ENCODE assay signal across 12 mouse cellular contexts in the genomic region with DNA sequence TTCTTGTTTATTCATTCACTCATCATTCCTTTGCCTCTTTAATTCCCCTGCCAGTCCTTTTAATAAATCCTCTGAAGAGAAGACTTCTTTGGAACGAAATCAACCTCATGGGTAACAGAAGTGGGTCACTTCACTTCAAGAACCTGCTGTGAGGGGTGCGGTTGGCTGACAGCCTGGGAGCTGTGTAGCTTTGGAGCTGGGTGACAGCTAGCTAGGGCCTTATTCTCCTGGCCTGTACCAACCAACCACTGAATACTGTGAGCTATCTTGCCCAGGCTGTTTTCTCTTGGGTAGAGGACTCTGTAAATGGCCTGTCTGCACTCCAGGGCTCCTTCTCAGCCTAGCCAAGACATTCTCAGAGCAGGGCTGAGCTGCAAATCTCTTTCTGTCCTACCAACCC.
DNase-seq lines count a peak whose midpoint lies in the region; ATAC-seq and TF ChIP-seq lines count a peak whose summit lies in the region.
"Had no signal": no experiment of that assay in that cellular context is flagged by ENCODE, and none has a peak within 500 bp of the region (broad histone marks: within the 10 kb centered on the region; RNA-seq: fewer than 3 reads in every experiment).

No protein-coding gene starts in this region.

- no peak overlapping the region for H3K4me3 ChIP-seq in intestine, postnatal 0 days (ENCODE audit: low read depth, low read length)
- H3K4me3 ChIP-seq in heart, embryonic 10.5 days, result no peak overlapping the region
- H3K4me3 ChIP-seq: heart, embryonic 15.5 days had no signal

- no peak overlapping the region for H3K4me2 ChIP-seq in intestine, postnatal 0 days (replicated peaks; ENCODE audit: low read depth)
- H3K4me2 ChIP-seq: heart, embryonic 15.5 days had no signal

- 70% methylated on average over 2 of the region's 2 CpGs for WGBS in intestine, postnatal 0 days
- 76% methylated on average over 2 of the region's 2 CpGs for WGBS in heart, embryonic 10.5 days

- no peaks in the 10 kb centered on the region for H3K9me3 ChIP-seq in intestine, postnatal 0 days (ENCODE audit: control insufficient read depth)
- H3K9me3 ChIP-seq in heart, embryonic 10.5 days, result no peaks in the 10 kb centered on the region
- H3K9me3 ChIP-seq: heart, embryonic 15.5 days had no signal

- no peak for DNase-seq in frontal cortex, postnatal 25 days (ENCODE audit: low spot score in 2 of 2)
- peak; percentile 18 for DNase-seq in right cerebral cortex, adult 18-20 months
- DNase-seq in right cerebral cortex, postnatal 14 days, result no peak
- peak; percentile 26 to 39 for DNase-seq in lung, adult 18-20 months
- no peak for DNase-seq in heart, embryonic 10.5 days (ENCODE audit: low spot score)
- DNase-seq: gastrocnemius, postnatal 10 days; kidney, postnatal 10 days had no signal

- no peak for TF ChIP-seq CTCF in intestine, postnatal 0 days (IDR thresholded peaks at IDR 0.05; ENCODE audit: low read depth)

- H3K27ac ChIP-seq in intestine, postnatal 0 days (ENCODE audit: low read depth, low read length), result no peak overlapping the region
- no peak overlapping the region for H3K27ac ChIP-seq in heart, embryonic 10.5 days
- H3K27ac ChIP-seq: heart, embryonic 15.5 days had no signal

- no peaks in the 10 kb centered on the region for H3K27me3 ChIP-seq in intestine, postnatal 0 days (replicated peaks; ENCODE audit: control insufficient read depth, insufficient read depth, low read length)
- no peaks in the 10 kb centered on the region for H3K27me3 ChIP-seq in heart, embryonic 10.5 days (ENCODE audit: insufficient read depth, poor library complexity, severe bottlenecking)
- H3K27me3 ChIP-seq: heart, embryonic 15.5 days had no signal

- peak; percentile 23; the same call in 1 of the 2 replicates for ATAC-seq in frontal cortex, adult (ENCODE audit: low TSS enrichment)
- no peak for ATAC-seq in intestine, postnatal 0 days
- ATAC-seq: Patski had no signal

- H3K4me1 ChIP-seq in intestine, postnatal 0 days (replicated peaks; ENCODE audit: control insufficient read depth, insufficient read depth, low read length), result no peaks in the 10 kb centered on the region
- no peaks in the 10 kb centered on the region for H3K4me1 ChIP-seq in heart, embryonic 10.5 days
- H3K4me1 ChIP-seq: heart, embryonic 15.5 days had no signal

- H3K36me3 ChIP-seq in intestine, postnatal 0 days (ENCODE audit: control insufficient read depth, insufficient read depth), result no peaks in the 10 kb centered on the region
- no peaks in the 10 kb centered on the region for H3K36me3 ChIP-seq in heart, embryonic 10.5 days
- H3K36me3 ChIP-seq: heart, embryonic 15.5 days had no signal

- no peak overlapping the region for H3K9ac ChIP-seq in intestine, postnatal 0 days (ENCODE audit: low read depth, low read length)
- H3K9ac ChIP-seq: heart, embryonic 15.5 days; liver, embryonic 14.5 days had no signal

Comparison
In these comparisons a context has a peak if more than half of its experiments do, and no peak if none do; other contexts are left out.
1. DNase-seq: peak in right cerebral cortex, adult 18-20 months (single experiment) and lung, adult 18-20 months (2 of 2); none in frontal cortex, postnatal 25 days (0 of 2), right cerebral cortex, postnatal 14 days (single experiment) and heart, embryonic 10.5 days (single experiment).